In genomic region chr1:107496789-107497188, GRCm38 (mm10) we compare ENCODE assay signal across 21 mouse cellular contexts. TPM values are rescaled to one million over a fixed set of nuclear protein-coding genes. Genes with fewer than 3 reads are reported as not detected.
A peak's percentile ranks its signal among the peaks of the same experiment; 100 is the strongest.
DNase-seq lines count a peak whose midpoint lies in the region; ATAC-seq and TF ChIP-seq lines count a peak whose summit lies in the region.
"Had no signal": no experiment of that assay in that cellular context is flagged by ENCODE, and none has a peak within 500 bp of the region (broad histone marks: within the 10 kb centered on the region; RNA-seq: fewer than 3 reads in every experiment).

No protein-coding gene starts in this region.

- no peaks in the 10 kb centered on the region for H3K36me3 ChIP-seq in lung, embryonic 14.5 days (ENCODE audit: insufficient read depth)
- no peaks in the 10 kb centered on the region for H3K36me3 ChIP-seq in liver, embryonic 11.5 days (ENCODE audit: control insufficient read depth, insufficient read depth, low read length)
- H3K36me3 ChIP-seq: embryonic facial prominence, embryonic 12.5 days; hindbrain, embryonic 15.5 days; limb, embryonic 12.5 days had no signal

- no peaks in the 10 kb centered on the region for H3K9me3 ChIP-seq in lung, embryonic 14.5 days (ENCODE audit: low read depth, low read length)
- no peaks in the 10 kb centered on the region for H3K9me3 ChIP-seq in liver, embryonic 11.5 days (ENCODE audit: control insufficient read depth, low read length)
- H3K9me3 ChIP-seq: embryonic facial prominence, embryonic 12.5 days; hindbrain, embryonic 15.5 days; limb, embryonic 12.5 days had no signal

- 48% methylated on average over 2 of the region's 2 CpGs for WGBS in lung, embryonic 14.5 days
- WGBS in liver, embryonic 11.5 days = 49% methylated on average over 2 of the region's 2 CpGs

- H3K4me1 ChIP-seq in lung, embryonic 14.5 days (ENCODE audit: insufficient read depth) = no peaks in the 10 kb centered on the region
- H3K4me1 ChIP-seq in liver, embryonic 11.5 days (replicated peaks; ENCODE audit: control insufficient read depth, insufficient read depth, low read length) = no peaks in the 10 kb centered on the region
- H3K4me1 ChIP-seq: embryonic facial prominence, embryonic 12.5 days; hindbrain, embryonic 15.5 days; limb, embryonic 12.5 days had no signal

- no peak overlapping the region for H3K4me3 ChIP-seq in lung, embryonic 14.5 days (ENCODE audit: low read depth, low read length)
- no peak overlapping the region for H3K4me3 ChIP-seq in liver, embryonic 11.5 days (ENCODE audit: low read depth, low read length)
- H3K4me3 ChIP-seq: embryonic facial prominence, embryonic 12.5 days; gastrocnemius, adult 2 months; hindbrain, embryonic 15.5 days; left cerebral cortex, adult 2 months; limb, embryonic 12.5 days had no signal

- ATAC-seq in lung, embryonic 14.5 days (ENCODE audit: insufficient read depth) = no peak
- ATAC-seq in liver, embryonic 11.5 days (replicated peaks; ENCODE audit: low FRiP score) = peak; percentile 51; the same call in 1 of the 2 replicates
- ATAC-seq: forebrain, postnatal 0 days; intestine, postnatal 0 days; midbrain, embryonic 16.5 days had no signal

- peak; percentile 3 for DNase-seq in lung, embryonic 14.5 days
- DNase-seq in lung, postnatal 25 days (ENCODE audit: low spot score) = no peak
- DNase-seq in liver, embryonic 11.5 days (ENCODE audit: low spot score) = no peak
- DNase-seq in lung, postnatal 4 days = peak; percentile 23 to 36
- DNase-seq in skeletal muscle tissue, adult 2 months (ENCODE audit: low read depth, low spot score) = peak; percentile 7
- no peak for DNase-seq in retina, postnatal 1 day
- DNase-seq in embryo, embryonic 11 days = no peak
- DNase-seq in right cerebral cortex, adult 18-20 months = no peak
- DNase-seq: adrenal gland, adult 8-10 months; B cell, adult 2 months; cerebellum, adult 2 months; forebrain, postnatal 0 days; gastrocnemius, adult 2 months; kidney, postnatal 10 days; right cerebral cortex, postnatal 4 days had no signal

- no peak for TF ChIP-seq CTCF in lung, embryonic 14.5 days (IDR thresholded peaks at IDR 0.05; ENCODE audit: low read depth)

- no peak overlapping the region for H3K4me2 ChIP-seq in lung, embryonic 14.5 days
- H3K4me2 ChIP-seq in liver, embryonic 11.5 days = no peak overlapping the region
- H3K4me2 ChIP-seq: embryonic facial prominence, embryonic 12.5 days; hindbrain, embryonic 15.5 days; limb, embryonic 12.5 days had no signal

- no peak overlapping the region for H3K27ac ChIP-seq in lung, embryonic 14.5 days (ENCODE audit: low read depth)
- H3K27ac ChIP-seq in liver, embryonic 11.5 days (ENCODE audit: low read depth, low read length) = no peak overlapping the region
- H3K27ac ChIP-seq: embryonic facial prominence, embryonic 12.5 days; gastrocnemius, adult 2 months; hindbrain, embryonic 15.5 days; left cerebral cortex, adult 2 months; limb, embryonic 12.5 days had no signal

- H3K9ac ChIP-seq in lung, embryonic 14.5 days = no peak overlapping the region
- no peak overlapping the region for H3K9ac ChIP-seq in liver, embryonic 11.5 days (ENCODE audit: low read depth, low read length)
- H3K9ac ChIP-seq: embryonic facial prominence, embryonic 12.5 days; forebrain, postnatal 0 days; hindbrain, embryonic 15.5 days; limb, embryonic 12.5 days had no signal

- no peaks in the 10 kb centered on the region for H3K27me3 ChIP-seq in lung, embryonic 14.5 days (ENCODE audit: insufficient read depth, low read length)
- H3K27me3 ChIP-seq in liver, embryonic 11.5 days (replicated peaks; ENCODE audit: control insufficient read depth, insufficient read depth, low read length) = no peaks in the 10 kb centered on the region
- H3K27me3 ChIP-seq: embryonic facial prominence, embryonic 12.5 days; hindbrain, embryonic 15.5 days; limb, embryonic 12.5 days had no signal

RNA-seq across cellular contexts. Expression of gene Serpinb2, which starts 14.4 kb away (rescaled TPM):
- 0.26 and 0.33 TPM in 2 replicates for polyA plus RNA-seq in lung, embryonic 14.5 days (2014; fragmentation: Nextera tagmentation; extraction: Ambion mirVana)
- polyA plus RNA-seq in liver, embryonic 11.5 days (2014; fragmentation: Nextera tagmentation; extraction: Ambion mirVana) = 3.4 and 4.6 TPM in 2 replicates
- polyA plus RNA-seq: hindbrain, embryonic 15.5 days; intestine, postnatal 0 days; midbrain, embryonic 16.5 days had no signal

Comparison
In these comparisons a context has a peak if more than half of its experiments do, and no peak if none do; other contexts are left out.
1. DNase-seq: peak in lung, embryonic 14.5 days (single experiment), lung, postnatal 4 days (2 of 2) and skeletal muscle tissue, adult 2 months (single experiment); none in lung, postnatal 25 days (single experiment), liver, embryonic 11.5 days (single experiment), retina, postnatal 1 day (single experiment), embryo, embryonic 11 days (single experiment) and right cerebral cortex, adult 18-20 months (single experiment).